In the genomic region with DNA sequence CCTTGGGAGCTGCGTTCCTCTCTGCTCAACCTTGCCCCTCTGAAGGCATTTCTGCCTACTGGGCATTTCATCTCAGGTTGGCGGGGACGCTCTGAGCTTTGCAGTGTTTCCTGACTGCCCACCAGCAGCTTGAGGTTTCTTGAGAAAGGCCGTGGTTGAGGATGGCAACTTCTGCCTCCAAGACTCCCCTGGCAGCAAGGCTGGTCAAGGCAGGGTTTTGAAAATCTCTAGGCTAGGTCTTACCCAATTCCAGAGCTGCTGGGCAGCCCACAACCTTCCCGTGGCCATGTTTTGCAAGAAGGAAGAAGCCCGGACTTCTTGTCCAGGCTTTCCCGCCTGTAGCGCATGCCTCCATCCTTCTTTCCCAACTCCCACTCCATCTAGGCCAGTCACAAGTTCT, we compare ENCODE assay signal across 15 mouse cellular contexts. TPM values are rescaled to one million over a fixed set of nuclear protein-coding genes. Genes with fewer than 3 reads are reported as not detected.
DNase-seq lines count a peak whose midpoint lies in the region; ATAC-seq and TF ChIP-seq lines count a peak whose summit lies in the region.
"Had no signal": no experiment of that assay in that cellular context is flagged by ENCODE, and none has a peak within 500 bp of the region (broad histone marks: within the 10 kb centered on the region; RNA-seq: fewer than 3 reads in every experiment).

No protein-coding gene starts in this region.

- no peaks in the 10 kb centered on the region for H3K36me3 ChIP-seq in forebrain, embryonic 10.5 days (replicated peaks)
- no peaks in the 10 kb centered on the region for H3K36me3 ChIP-seq in forebrain, embryonic 14.5 days (ENCODE audit: control insufficient read depth, insufficient read depth, low read length)
- H3K36me3 ChIP-seq in small intestine, adult 2 months (ENCODE audit: control insufficient read depth, insufficient read depth, low read length) = no peaks in the 10 kb centered on the region
- H3K36me3 ChIP-seq in hindbrain, embryonic 12.5 days = no peaks in the 10 kb centered on the region
- H3K36me3 ChIP-seq: embryonic facial prominence, embryonic 13.5 days; hindbrain, embryonic 13.5 days had no signal

- H3K4me2 ChIP-seq in forebrain, embryonic 14.5 days (ENCODE audit: low read length) = no peak overlapping the region
- no peak overlapping the region for H3K4me2 ChIP-seq in hindbrain, embryonic 12.5 days (replicated peaks)
- H3K4me2 ChIP-seq: hindbrain, embryonic 13.5 days had no signal

- 91% methylated on average over 8 of the region's 8 CpGs for WGBS in forebrain, embryonic 10.5 days
- WGBS in forebrain, embryonic 14.5 days = 92% methylated on average over 8 of the region's 8 CpGs
- 86% methylated on average over 8 of the region's 8 CpGs for WGBS in small intestine, adult 2 months
- WGBS in hindbrain, embryonic 12.5 days = 91% methylated on average over 8 of the region's 8 CpGs

- TF ChIP-seq CTCF in small intestine, adult 2 months (IDR thresholded peaks at IDR 0.05; ENCODE audit: extremely low read depth, insufficient read length, insufficient replicate concordance, low read depth, low read length) = no peak

- no peak overlapping the region; the same call in 1 of the 2 replicates for H3K4me3 ChIP-seq in forebrain, embryonic 10.5 days
- no peak overlapping the region for H3K4me3 ChIP-seq in forebrain, embryonic 14.5 days (ENCODE audit: low read depth, low read length)
- peak overlapping the region; percentile 47 for H3K4me3 ChIP-seq in small intestine, adult 2 months (ENCODE audit: low read depth, low read length)
- no peak overlapping the region for H3K4me3 ChIP-seq in hindbrain, embryonic 12.5 days
- H3K4me3 ChIP-seq: hindbrain, embryonic 13.5 days had no signal

- no peak for TF ChIP-seq POLR2A in small intestine, adult 2 months (IDR thresholded peaks at IDR 0.05; ENCODE audit: low read depth, low read length)

- H3K9ac ChIP-seq in forebrain, embryonic 14.5 days (ENCODE audit: low read length) = no peak overlapping the region
- no peak overlapping the region for H3K9ac ChIP-seq in hindbrain, embryonic 12.5 days
- H3K9ac ChIP-seq: hindbrain, embryonic 13.5 days had no signal

- peaks cover 26% of the 10 kb centered on the region for H3K4me1 ChIP-seq in forebrain, embryonic 10.5 days
- H3K4me1 ChIP-seq in forebrain, embryonic 14.5 days (ENCODE audit: control insufficient read depth, insufficient read depth, low read length) = peaks cover 7% of the 10 kb centered on the region
- no peaks in the 10 kb centered on the region for H3K4me1 ChIP-seq in small intestine, adult 2 months (ENCODE audit: control insufficient read depth, insufficient read depth, insufficient read length, low read length)
- peaks cover 14% of the 10 kb centered on the region for H3K4me1 ChIP-seq in hindbrain, embryonic 12.5 days

- H3K27ac ChIP-seq in forebrain, embryonic 10.5 days = peak overlapping the region; percentile 89; the same call in 1 of the 2 replicates
- no peak overlapping the region for H3K27ac ChIP-seq in forebrain, embryonic 14.5 days (ENCODE audit: low read depth, low read length)
- H3K27ac ChIP-seq in small intestine, adult 2 months (ENCODE audit: insufficient read depth, low read depth, low read length) = no peak overlapping the region
- no peak overlapping the region for H3K27ac ChIP-seq in hindbrain, embryonic 12.5 days
- H3K27ac ChIP-seq: hindbrain, embryonic 13.5 days had no signal

- no peaks in the 10 kb centered on the region for H3K9me3 ChIP-seq in forebrain, embryonic 10.5 days
- no peaks in the 10 kb centered on the region for H3K9me3 ChIP-seq in forebrain, embryonic 14.5 days (replicated peaks; ENCODE audit: control insufficient read depth, low read length)
- H3K9me3 ChIP-seq in hindbrain, embryonic 12.5 days (replicated peaks) = 0 out of 2 replicates have a peak, but pooled peaks cover 4% of the 10 kb centered on the region
- H3K9me3 ChIP-seq: embryonic facial prominence, embryonic 13.5 days; hindbrain, embryonic 13.5 days had no signal

- no peak for DNase-seq in forebrain, embryonic 10.5 days (ENCODE audit: extremely low spot score, low spot score)
- no peak for DNase-seq in forebrain, embryonic 14.5 days (ENCODE audit: low spot score)
- peak; percentile 53 for DNase-seq in lung, postnatal 36 days
- no peak for DNase-seq in lung, postnatal 25 days (ENCODE audit: low spot score)
- no peak for DNase-seq in cerebellum, adult 9-10 months
- DNase-seq: adrenal gland, postnatal 14 days; cerebellum, adult 18-20 months; gastrocnemius, postnatal 14 days; right cerebral cortex, postnatal 4 days; thymus, adult 2 months had no signal

- H3K27me3 ChIP-seq in forebrain, embryonic 10.5 days (ENCODE audit: poor library complexity, severe bottlenecking) = no peaks in the 10 kb centered on the region
- no peaks in the 10 kb centered on the region for H3K27me3 ChIP-seq in forebrain, embryonic 14.5 days (replicated peaks; ENCODE audit: control insufficient read depth, insufficient read depth, low read length)
- no peaks in the 10 kb centered on the region; the same call in 1 of the 2 replicates for H3K27me3 ChIP-seq in small intestine, adult 2 months (ENCODE audit: control insufficient read depth, insufficient read depth, low read length)
- no peaks in the 10 kb centered on the region for H3K27me3 ChIP-seq in hindbrain, embryonic 12.5 days
- H3K27me3 ChIP-seq: embryonic facial prominence, embryonic 13.5 days; hindbrain, embryonic 13.5 days had no signal

- no peak for ATAC-seq in forebrain, embryonic 14.5 days
- peak; percentile 40 for ATAC-seq in common myeloid progenitor, adult 5-6 weeks (replicated peaks; ENCODE audit: low read depth, poor library complexity, severe bottlenecking)
- no peak for ATAC-seq in hindbrain, embryonic 12.5 days (ENCODE audit: low FRiP score)

RNA-seq across cellular contexts. Expression of a gene that starts 4.3 kb away (rescaled TPM):
- 13.7 and 14.7 TPM in 2 replicates for polyA plus RNA-seq in forebrain, embryonic 10.5 days (2016; fragmentation: Nextera tagmentation; extraction: Ambion mirVana)
- 1.3 and 2.4 TPM in 2 replicates for polyA plus RNA-seq in forebrain, embryonic 14.5 days (2014; fragmentation: Nextera tagmentation; extraction: Ambion mirVana)
- 9.2 and 9.3 TPM in 2 replicates for total RNA-seq in common myeloid progenitor, adult 5-6 weeks (2017)
- polyA plus RNA-seq in small intestine, adult 2 months (2012; rRNA removed) = 8.1 and 18.6 TPM in 2 replicates
- polyA plus RNA-seq in hindbrain, embryonic 12.5 days (2016; fragmentation: Nextera tagmentation; extraction: Ambion mirVana) = 6.5 and 6.7 TPM in 2 replicates

RNA-seq across cellular contexts. Expression of a gene that starts 52.8 kb away (rescaled TPM):
- 337 and 341 TPM in 2 replicates for polyA plus RNA-seq in forebrain, embryonic 10.5 days (2016; fragmentation: Nextera tagmentation; extraction: Ambion mirVana)
- 274 and 280 TPM in 2 replicates for polyA plus RNA-seq in forebrain, embryonic 14.5 days (2014; fragmentation: Nextera tagmentation; extraction: Ambion mirVana)
- 207 and 220 TPM in 2 replicates for total RNA-seq in common myeloid progenitor, adult 5-6 weeks (2017)
- 31.4 and 58.9 TPM in 2 replicates for polyA plus RNA-seq in small intestine, adult 2 months (2012; rRNA removed)
- polyA plus RNA-seq in hindbrain, embryonic 12.5 days (2016; fragmentation: Nextera tagmentation; extraction: Ambion mirVana) = 286 and 293 TPM in 2 replicates

RNA-seq across cellular contexts. Expression of a gene that starts 53.4 kb away (rescaled TPM):
- 5.8 and 6.2 TPM in 2 replicates for polyA plus RNA-seq in forebrain, embryonic 10.5 days (2016; fragmentation: Nextera tagmentation; extraction: Ambion mirVana)
- 3.5 and 3.6 TPM in 2 replicates for polyA plus RNA-seq in forebrain, embryonic 14.5 days (2014; fragmentation: Nextera tagmentation; extraction: Ambion mirVana)
- total RNA-seq in common myeloid progenitor, adult 5-6 weeks (2017) = 2.4 and 8.8 TPM in 2 replicates
- 5.8 and 12.5 TPM in 2 replicates for polyA plus RNA-seq in small intestine, adult 2 months (2012; rRNA removed)
- polyA plus RNA-seq in hindbrain, embryonic 12.5 days (2016; fragmentation: Nextera tagmentation; extraction: Ambion mirVana) = 7.5 and 7.7 TPM in 2 replicates
